Mouse (Mus musculus): ENCODE results near the gene Acvrl1.
A peak's percentile ranks its signal among the peaks of the same experiment; 100 is the strongest.

Acvrl1 gene

GRCm38 (mm10) chr15:101128181-101129089, at the start of gene Acvrl1:
TSS of gene Acvrl1 (plus strand) at chr15:101128522.
- no peak for DNase-seq

- peak in 1 of 2 experiments; percentile 8 for DNase-seq
Measured at GRCm38 (mm10) chr15:101078731-101079156, 49.6 kb upstream of the Acvrl1 start.

- DNase-seq, result no peak
Measured at GRCm38 (mm10) chr15:101080031-101080520, 48.2 kb upstream of the Acvrl1 start.

GRCm38 (mm10) chr15:101081035-101081548, 47.2 kb upstream of the Acvrl1 start:
- DNase-seq, result no peak

GRCm38 (mm10) chr15:101082236-101082635, 46.1 kb upstream of the Acvrl1 start:
- no peak for DNase-seq

GRCm38 (mm10) chr15:101084499-101084898, 43.8 kb upstream of the Acvrl1 start:
- no peak for DNase-seq

- no peak for DNase-seq
Measured at GRCm38 (mm10) chr15:101086451-101086850, 41.9 kb upstream of the Acvrl1 start.

- DNase-seq, result no peak
Measured at GRCm38 (mm10) chr15:101086956-101087355, 41.4 kb upstream of the Acvrl1 start.

- DNase-seq, result no peak
Measured at GRCm38 (mm10) chr15:101088291-101088690, 40.0 kb upstream of the Acvrl1 start.

- no peak for DNase-seq
Measured at GRCm38 (mm10) chr15:101091551-101091950, 36.8 kb upstream of the Acvrl1 start.

- DNase-seq, result no peak
Measured at GRCm38 (mm10) chr15:101092121-101092828, 36.0 kb upstream of the Acvrl1 start.

GRCm38 (mm10) chr15:101092829-101093648, 35.3 kb upstream of the Acvrl1 start:
- no peak for DNase-seq

GRCm38 (mm10) chr15:101093988-101094387, 34.3 kb upstream of the Acvrl1 start:
- no peak for DNase-seq

GRCm38 (mm10) chr15:101094979-101095378, 33.3 kb upstream of the Acvrl1 start:
- no peak for DNase-seq

GRCm38 (mm10) chr15:101095392-101095791, 32.9 kb upstream of the Acvrl1 start:
- no peak for DNase-seq

GRCm38 (mm10) chr15:101097985-101098651, 30.2 kb upstream of the Acvrl1 start:
- no peak for DNase-seq

GRCm38 (mm10) chr15:101100996-101101395, 27.3 kb upstream of the Acvrl1 start:
- DNase-seq, result no peak

- no peak for DNase-seq
Measured at GRCm38 (mm10) chr15:101103605-101104304, 24.6 kb upstream of the Acvrl1 start.

- DNase-seq, result peak; percentile 76 to 78
Measured at GRCm38 (mm10) chr15:101105496-101105994, 22.8 kb upstream of the Acvrl1 start.

- no peak for DNase-seq
Measured at GRCm38 (mm10) chr15:101106011-101106410, 22.3 kb upstream of the Acvrl1 start.
